Mouse (Mus musculus): ENCODE data around the gene Cryab. TPM values are rescaled to one million over a fixed set of nuclear protein-coding genes. Genes with fewer than 3 reads are reported as not detected.
A peak's percentile ranks its signal among the peaks of the same experiment; 100 is the strongest.

The Cryab gene
- polyA plus RNA-seq, 1 experiment: 528 TPM

DNA sequence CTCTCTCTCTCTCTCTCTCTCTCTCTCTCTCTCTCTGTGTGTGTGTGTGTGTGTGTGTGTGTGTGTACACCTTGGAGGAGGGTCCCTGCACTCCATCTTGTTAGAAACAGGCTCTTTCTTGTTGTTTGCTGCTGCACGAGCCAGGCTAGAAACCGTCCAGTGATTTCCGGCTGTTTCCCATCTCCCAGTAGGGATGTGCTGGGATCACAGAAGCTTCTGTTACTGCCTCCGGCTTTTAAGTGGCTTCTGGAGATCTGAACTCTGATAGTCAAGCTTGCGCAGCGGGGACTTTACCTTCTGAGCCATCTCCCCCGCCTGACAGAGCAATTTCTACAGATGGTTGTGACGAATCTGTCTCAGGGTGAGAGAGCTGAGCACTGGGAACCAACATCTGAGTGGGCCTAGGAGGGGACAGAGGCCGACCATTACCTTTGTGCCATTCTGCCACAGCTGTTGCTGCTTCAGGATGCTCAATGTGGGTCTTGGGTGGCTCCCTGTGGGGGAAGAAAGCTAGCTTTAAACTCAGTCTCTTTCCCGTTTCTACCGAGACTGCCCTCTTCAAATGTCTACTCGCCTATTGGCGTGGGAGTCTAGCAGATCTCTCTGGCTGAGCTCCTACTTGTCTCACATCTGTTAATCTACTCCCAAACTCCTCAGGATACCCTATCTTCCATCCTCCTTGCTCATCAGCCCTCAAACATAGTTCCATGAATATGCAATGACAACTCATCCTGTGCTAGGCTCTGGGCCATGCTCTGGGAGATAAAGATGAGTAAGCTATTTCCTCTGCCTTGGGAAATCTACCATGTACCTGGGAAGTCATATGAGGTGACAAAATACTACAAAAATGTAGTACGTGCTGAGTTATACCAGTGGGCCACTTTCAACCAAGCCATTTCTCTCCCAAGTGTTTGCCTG is 10.0 kb upstream of the Cryab start:
- WGBS: 88% methylated on average over 14 of the region's 14 CpGs
- Histone ChIP-seq H3K4me3 (replicated peaks; ENCODE audit: extremely low read depth, low read depth, low read length) (no peak overlapping the region), H3K4me1 (ENCODE audit: control insufficient read depth, insufficient read depth, low read length) (peaks cover 5% of the 10 kb centered on the region; the same call in 1 of the 2 replicates)
- TF ChIP-seq POLR2A (IDR thresholded peaks at IDR 0.05; ENCODE audit: borderline replicate concordance, extremely low read depth, low read depth, low read length) (no peak), CTCF (IDR thresholded peaks at IDR 0.05; ENCODE audit: insufficient read depth, low read length) (no peak)
- DNase-seq: no peak

DNA sequence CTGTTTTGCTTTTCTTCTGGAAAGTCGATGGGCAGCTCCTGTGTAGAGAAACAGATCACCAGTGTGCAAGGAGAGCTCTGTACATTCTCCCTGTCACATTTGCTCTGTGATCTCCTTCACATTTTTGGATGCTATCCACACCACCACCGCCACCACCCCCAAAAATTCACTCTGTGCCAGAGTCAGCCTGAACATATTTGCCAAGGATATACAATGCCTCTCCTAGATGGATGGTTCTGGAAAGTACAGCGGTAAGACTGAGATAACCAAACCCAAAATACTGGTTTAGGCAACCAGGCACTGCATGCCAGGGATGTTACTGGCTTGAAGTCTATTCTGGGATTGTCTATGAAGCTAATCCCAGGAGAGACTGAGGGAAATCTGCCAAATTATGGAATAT is 8.9 kb upstream of the Cryab start:
- H3K4me1 ChIP-seq (ENCODE audit: control insufficient read depth, insufficient read depth, low read length): peaks cover 5% of the 10 kb centered on the region; the same call in 1 of the 2 replicates
- DNase-seq: no peak
- no peak overlapping the region for H3K4me3 ChIP-seq (replicated peaks; ENCODE audit: extremely low read depth, low read depth, low read length)
- 63% methylated on average over 3 of the region's 3 CpGs for WGBS
- TF ChIP-seq CTCF (IDR thresholded peaks at IDR 0.05; ENCODE audit: insufficient read depth, low read length): no peak
- TF ChIP-seq POLR2A (IDR thresholded peaks at IDR 0.05; ENCODE audit: borderline replicate concordance, extremely low read depth, low read depth, low read length): no peak

DNA sequence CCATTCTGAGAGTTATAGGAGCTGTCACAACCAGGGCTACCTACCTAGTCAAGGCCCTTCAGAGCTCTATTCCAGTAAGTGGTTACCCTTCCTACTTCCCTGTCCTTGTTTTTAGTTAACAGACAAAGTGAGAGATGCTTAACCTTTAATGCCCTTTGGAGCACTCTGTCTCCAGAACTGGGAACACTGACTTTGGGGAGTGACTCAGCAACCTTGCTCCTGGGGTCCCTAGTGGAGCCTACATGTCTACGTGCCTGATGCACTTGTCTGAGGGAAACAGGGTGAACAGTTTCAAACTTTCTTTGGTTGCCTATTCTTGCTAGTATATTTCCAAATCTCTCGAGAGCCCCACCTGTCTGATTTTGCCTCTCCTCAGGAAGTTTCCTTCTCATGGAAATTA is 8.4 kb upstream of the Cryab start:
- TF ChIP-seq CTCF (IDR thresholded peaks at IDR 0.05; ENCODE audit: insufficient read depth, low read length) (no peak), POLR2A (IDR thresholded peaks at IDR 0.05; ENCODE audit: borderline replicate concordance, extremely low read depth, low read depth, low read length) (no peak)
- Histone ChIP-seq H3K4me1 (ENCODE audit: control insufficient read depth, insufficient read depth, low read length) (peaks cover 5% of the 10 kb centered on the region; the same call in 1 of the 2 replicates), H3K4me3 (replicated peaks; ENCODE audit: extremely low read depth, low read depth, low read length) (no peak overlapping the region)
- no peak for DNase-seq
- WGBS: 38% methylated on average over 2 of the region's 2 CpGs

DNA sequence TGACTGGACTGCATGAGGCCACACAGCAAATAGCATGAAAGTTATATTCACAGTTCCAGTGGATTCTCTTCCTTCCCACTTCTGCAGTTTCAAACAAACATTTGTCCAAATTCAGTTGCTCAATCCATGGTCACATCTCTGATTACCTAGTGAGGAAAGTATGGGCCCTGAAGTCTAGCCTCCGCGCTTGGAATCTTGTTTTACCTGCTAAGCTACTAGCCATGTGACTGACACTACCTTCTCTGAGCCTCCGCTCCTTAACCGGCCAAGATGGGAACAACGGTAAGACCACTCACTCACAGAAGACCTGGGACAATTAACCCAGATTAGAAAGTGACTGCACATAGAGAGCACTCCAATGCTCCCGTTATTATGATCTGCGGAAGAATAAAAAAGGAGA is 5.3 kb upstream of the Cryab start:
- DNase-seq: peak; percentile 56
- TF ChIP-seq POLR2A (IDR thresholded peaks at IDR 0.05; ENCODE audit: borderline replicate concordance, extremely low read depth, low read depth, low read length) (no peak), CTCF (IDR thresholded peaks at IDR 0.05; ENCODE audit: insufficient read depth, low read length) (no peak)
- WGBS: 30% methylated on average over 7 of the region's 7 CpGs
- Histone ChIP-seq H3K4me3 (replicated peaks; ENCODE audit: extremely low read depth, low read depth, low read length) (peak overlapping the region; percentile 81), H3K4me1 (ENCODE audit: control insufficient read depth, insufficient read depth, low read length) (peaks cover 6% of the 10 kb centered on the region; the same call in 1 of the 2 replicates)

DNA sequence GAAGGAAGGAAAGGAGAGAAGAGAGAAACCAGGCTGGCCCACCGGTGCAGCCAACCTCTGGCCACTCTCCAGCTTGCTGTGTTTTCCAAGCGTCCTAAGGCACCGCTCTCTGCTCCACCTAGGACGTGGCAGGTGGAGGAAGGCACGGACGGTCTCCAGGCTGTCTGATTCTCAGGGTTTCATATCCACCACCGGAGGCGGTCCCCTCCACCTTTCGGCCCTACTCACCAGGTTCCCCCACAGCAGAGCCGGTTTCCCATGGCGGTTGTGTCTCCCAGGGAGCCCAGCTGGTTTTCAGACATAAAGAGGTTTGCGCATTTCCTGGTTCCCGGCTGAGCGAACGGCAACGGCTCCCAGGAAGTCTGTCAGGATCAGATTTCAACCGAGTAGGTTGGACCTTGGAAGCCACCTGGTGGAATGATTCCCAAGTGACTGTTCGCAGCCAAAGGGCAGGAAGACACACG is 4.9 kb upstream of the Cryab start, which contains the start of gene 2310030G06Rik:
Gene 2310030G06Rik, minus strand, starts transcription at position 323 of the 464 bp plus-strand sequence.
- DNase-seq: peak; percentile 67

GRCm38 (mm10) chr9:50750706-50751105 is 419 bp upstream of the Cryab start:
- WGBS: 62% methylated on average over 6 of the region's 6 CpGs
- DNase-seq: no peak
- TF ChIP-seq POLR2A (IDR thresholded peaks at IDR 0.05; ENCODE audit: borderline replicate concordance, extremely low read depth, low read depth, low read length) (no peak), CTCF (IDR thresholded peaks at IDR 0.05; ENCODE audit: insufficient read depth, low read length) (no peak)
- H3K4me1 ChIP-seq (ENCODE audit: control insufficient read depth, insufficient read depth, low read length): peaks cover 3% of the 10 kb centered on the region; the same call in 1 of the 2 replicates
- peak overlapping the region; percentile 54 for H3K4me3 ChIP-seq (replicated peaks; ENCODE audit: extremely low read depth, low read depth, low read length)

More for the DNA sequence above, 4.9 kb upstream of the Cryab start, which contains the start of gene 2310030G06Rik:
- Histone ChIP-seq H3K4me1 (ENCODE audit: control insufficient read depth, insufficient read depth, low read length) (peaks cover 6% of the 10 kb centered on the region; the same call in 1 of the 2 replicates), H3K4me3 (replicated peaks; ENCODE audit: extremely low read depth, low read depth, low read length) (peak within 1 kb of the TSS; percentile 81)
- TF ChIP-seq POLR2A (IDR thresholded peaks at IDR 0.05; ENCODE audit: borderline replicate concordance, extremely low read depth, low read depth, low read length): peak; percentile 61; the same call in 1 of the 2 replicates
- TF ChIP-seq CTCF (IDR thresholded peaks at IDR 0.05; ENCODE audit: insufficient read depth, low read length): 0 out of 2 replicates have a peak, but pooled peaks have one; percentile 18
- 12% methylated on average over 19 of the region's 19 CpGs for WGBS

- no peak for TF ChIP-seq CTCF (IDR thresholded peaks at IDR 0.05; ENCODE audit: insufficient read depth, low read length)
- peak; percentile 27; the same call in 1 of the 2 replicates for TF ChIP-seq POLR2A (IDR thresholded peaks at IDR 0.05; ENCODE audit: borderline replicate concordance, extremely low read depth, low read depth, low read length)
- peak; percentile 47 for DNase-seq
- peak within 1 kb of the TSS; percentile 84 for H3K4me3 ChIP-seq (replicated peaks; ENCODE audit: extremely low read depth, low read depth, low read length)
Measured at GRCm38 (mm10) chr9:50752054-50752602, 1.0 kb downstream of the Cryab start, which contains the start of gene Hspb2. Gene Hspb2, minus strand, starts transcription at chr9:50752354.

GRCm38 (mm10) chr9:50752784-50753615 is 1.9 kb downstream of the Cryab start:
- H3K4me1 ChIP-seq (ENCODE audit: control insufficient read depth, insufficient read depth, low read length): peaks cover 3% of the 10 kb centered on the region; the same call in 1 of the 2 replicates
- peak overlapping the region; percentile 84 for H3K4me3 ChIP-seq (replicated peaks; ENCODE audit: extremely low read depth, low read depth, low read length)
- WGBS: 45% methylated on average over 17 of the region's 17 CpGs
- peak; percentile 81 for DNase-seq
- no peak for TF ChIP-seq CTCF (IDR thresholded peaks at IDR 0.05; ENCODE audit: insufficient read depth, low read length)
- peak; percentile 88; the same call in 1 of the 2 replicates for TF ChIP-seq POLR2A (IDR thresholded peaks at IDR 0.05; ENCODE audit: borderline replicate concordance, extremely low read depth, low read depth, low read length)

More at GRCm38 (mm10) chr9:50752054-50752602, 1.0 kb downstream of the Cryab start, which contains the start of gene Hspb2:
- 41% methylated on average over 14 of the region's 14 CpGs for WGBS
- peaks cover 3% of the 10 kb centered on the region; the same call in 1 of the 2 replicates for H3K4me1 ChIP-seq (ENCODE audit: control insufficient read depth, insufficient read depth, low read length)
